In genomic region chr8:78003888-78004543, GRCm38 (mm10) we compare ENCODE assay signal across 8 mouse cellular contexts.
A peak's percentile ranks its signal among the peaks of the same experiment; 100 is the strongest.
DNase-seq lines count a peak whose midpoint lies in the region; ATAC-seq and TF ChIP-seq lines count a peak whose summit lies in the region.

No protein-coding gene starts in this region.

- no peaks in the 10 kb centered on the region for H3K9me3 ChIP-seq in CH12.LX (replicated peaks; ENCODE audit: low read length)
- H3K9me3 ChIP-seq in embryonic facial prominence, embryonic 11.5 days (replicated peaks; ENCODE audit: control insufficient read depth, low read length) = no peaks in the 10 kb centered on the region
- no peaks in the 10 kb centered on the region for H3K9me3 ChIP-seq in lung, embryonic 16.5 days (ENCODE audit: control insufficient read depth, low read length)

- dilution Hi-C loops in CH12.LX (cut with MboI; ENCODE audit: extremely low pct_ligation_motif_present, extremely low pct_unique_long_range_greater_than_20kb, low sequenced_read_pairs) = no loop called here

- TF ChIP-seq CTCF in CH12.LX (conservative IDR thresholded peaks at IDR 0.05 in 1 of 2, IDR thresholded peaks at IDR 0.05 in 1 of 2; ENCODE audit: low read depth in 2 of 2, low read length in 2 of 2) = peak; percentile 85

- peak; percentile 72 for TF ChIP-seq RAD21 in CH12.LX (IDR thresholded peaks at IDR 0.05; ENCODE audit: low read depth, low read length)

- intact Hi-C loops in heart, postnatal 25 days (cut with DNase I) = loop anchor here (1.0 to 10.0 kb wide), 3 partner anchors 282 to 589 kb away; partner anchors contain the start of gene Ednra

- DNase-seq in CH12.LX (ENCODE audit: extremely low read depth) = peak; percentile 64
- peak; percentile 78 for DNase-seq in adrenal gland, postnatal 14 days
- DNase-seq in embryonic facial prominence, embryonic 11.5 days (ENCODE audit: low spot score) = peak; percentile 90
- DNase-seq in heart, postnatal 25 days (ENCODE audit: low spot score) = peak; percentile 14
- DNase-seq in kidney, postnatal 36 days = peak; percentile 56 to 74
- peak; percentile 45 for DNase-seq in ovary, adult 18-20 months (ENCODE audit: low spot score)
- peak; percentile 65 for DNase-seq in thymus, postnatal 0 days (ENCODE audit: low spot score)

- TF ChIP-seq EP300 in CH12.LX (IDR thresholded peaks at IDR 0.05; ENCODE audit: low read length) = no peak

- in situ Hi-C loops in CH12.LX (cut with MboI; ENCODE audit: low pct_ligation_motif_present, low pct_unique_long_range_greater_than_20kb, low sequenced_read_pairs) = loop anchor here (10.0 kb wide), 1 partner anchor 369 kb away; no protein-coding TSS in a partner anchor

- H3K27ac ChIP-seq in CH12.LX (ENCODE audit: insufficient read depth, low read depth) = no peak overlapping the region
- no peak overlapping the region for H3K27ac ChIP-seq in embryonic facial prominence, embryonic 11.5 days (replicated peaks; ENCODE audit: low read depth, low read length)
- peak overlapping the region; percentile 28 for H3K27ac ChIP-seq in lung, embryonic 16.5 days (ENCODE audit: low read length)

- no peak overlapping the region for H3K4me3 ChIP-seq in CH12.LX (replicated peaks in 1 of 3; ENCODE audit: low read depth in 2 of 3, low read length in 2 of 3, poor library complexity in 1 of 3)
- no peak overlapping the region for H3K4me3 ChIP-seq in embryonic facial prominence, embryonic 11.5 days (ENCODE audit: low read depth, low read length)
- no peak overlapping the region for H3K4me3 ChIP-seq in lung, embryonic 16.5 days (ENCODE audit: low read length)

- H3K27me3 ChIP-seq in CH12.LX (replicated peaks) = no peaks in the 10 kb centered on the region
- no peaks in the 10 kb centered on the region for H3K27me3 ChIP-seq in embryonic facial prominence, embryonic 11.5 days (ENCODE audit: control insufficient read depth, insufficient read depth, low read length)
- H3K27me3 ChIP-seq in lung, embryonic 16.5 days (ENCODE audit: control insufficient read depth, insufficient read depth, low read depth, low read length) = no peaks in the 10 kb centered on the region

- no peaks in the 10 kb centered on the region for H3K79me2 ChIP-seq in CH12.LX (replicated peaks; ENCODE audit: control insufficient read depth, extremely low read depth, insufficient read depth, poor library complexity, severe bottlenecking)

- 0 out of 4 replicates have a peak, but pooled peaks cover 0 to 3% of the 10 kb centered on the region in 2 experiments for H3K4me1 ChIP-seq in CH12.LX (ENCODE audit: control insufficient read depth in 1 of 2, insufficient read depth in 2 of 2)
- H3K4me1 ChIP-seq in embryonic facial prominence, embryonic 11.5 days (ENCODE audit: control insufficient read depth, insufficient read depth, low read length) = no peaks in the 10 kb centered on the region; the same call in 1 of the 2 replicates
- H3K4me1 ChIP-seq in lung, embryonic 16.5 days (replicated peaks; ENCODE audit: control insufficient read depth, insufficient read depth, low read length) = peaks cover 7% of the 10 kb centered on the region; the same call in 1 of the 2 replicates

- peak overlapping the region; percentile 60; the same call in 1 of the 2 replicates for H3K4me2 ChIP-seq in CH12.LX (ENCODE audit: insufficient read depth, low read depth, poor library complexity, severe bottlenecking)
- H3K4me2 ChIP-seq in embryonic facial prominence, embryonic 11.5 days (ENCODE audit: low read depth, low read length) = no peak overlapping the region
- no peak overlapping the region for H3K4me2 ChIP-seq in lung, embryonic 16.5 days (ENCODE audit: low read depth, low read length)

- H3K36me3 ChIP-seq in CH12.LX (replicated peaks in 1 of 2; ENCODE audit: control insufficient read depth in 1 of 2, insufficient read depth in 1 of 2, low read length in 1 of 2) = no peaks in the 10 kb centered on the region
- H3K36me3 ChIP-seq in embryonic facial prominence, embryonic 11.5 days (replicated peaks; ENCODE audit: control insufficient read depth, insufficient read depth, low read depth, low read length) = no peaks in the 10 kb centered on the region
- no peaks in the 10 kb centered on the region for H3K36me3 ChIP-seq in lung, embryonic 16.5 days (ENCODE audit: control insufficient read depth, insufficient read depth, low read length)

- ATAC-seq in embryonic facial prominence, embryonic 11.5 days (replicated peaks; ENCODE audit: insufficient number of reproducible peaks, low FRiP score, low TSS enrichment, low read depth) = no peak
- peak; percentile 74 for ATAC-seq in lung, embryonic 16.5 days (ENCODE audit: low read depth)

- H3K9ac ChIP-seq in CH12.LX (ENCODE audit: insufficient read depth, low read depth) = no peak overlapping the region
- no peak overlapping the region for H3K9ac ChIP-seq in embryonic facial prominence, embryonic 11.5 days (replicated peaks; ENCODE audit: low read length)
- no peak overlapping the region for H3K9ac ChIP-seq in lung, embryonic 16.5 days (ENCODE audit: low read length)

- 18% methylated on average over 10 of the region's 10 CpGs for WGBS in embryonic facial prominence, embryonic 11.5 days
- WGBS in lung, embryonic 16.5 days = 11% methylated on average over 10 of the region's 10 CpGs

- no peak for TF ChIP-seq POLR2A in CH12.LX (IDR thresholded peaks at IDR 0.05; ENCODE audit: low read depth, low read length)

TF ChIP-seq in CH12.LX, 34 proteins besides CTCF, POLR2A, EP300 and RAD21:
- TF ChIP-seq SMC3 (IDR thresholded peaks at IDR 0.05; ENCODE audit: low read depth, low read length) (peak; percentile 82), MYC (IDR thresholded peaks at IDR 0.05; ENCODE audit: low read depth, low read length) (no peak), GABPA (IDR thresholded peaks at IDR 0.05; ENCODE audit: insufficient replicate concordance, low read depth, low read length) (no peak)

Comparison
In these comparisons a context has a peak if more than half of its experiments do, and no peak if none do; other contexts are left out.
1. DNase-seq: peak in every context shown above with its lines; median percentile 90 in embryonic facial prominence, embryonic 11.5 days; 78 in adrenal gland, postnatal 14 days; 65 in kidney, postnatal 36 days; 65 in thymus, postnatal 0 days; 64 in CH12.LX; 45 in ovary, adult 18-20 months; 14 in heart, postnatal 25 days.